Mouse (Mus musculus) ES-Bruce4 (cell line): ENCODE results near the gene Hadha. TPM values are rescaled to one million over a fixed set of nuclear protein-coding genes. Genes with fewer than 3 reads are reported as not detected.

ENCODE experiments used
- H3K27ac ChIP-seq: 2 replicates; pipeline ENCODE4 v1.5.1; 2012; ENCODE audit warnings: low read length, inconsistent platforms; ENCODE audit not compliant: insufficient read depth
- H3K27me3 ChIP-seq: 2 replicates; pipeline ENCODE4 v1.6.1; 2012; ENCODE audit warnings: mild to moderate bottlenecking, low read length, inconsistent platforms; ENCODE audit not compliant: control insufficient read depth, poor library complexity, insufficient read depth, severe bottlenecking
- H3K36me3 ChIP-seq: 2 replicates; pipeline ENCODE4 v1.6.1; 2012; ENCODE audit warnings: inconsistent platforms, mild to moderate bottlenecking, low read length, moderate library complexity; ENCODE audit not compliant: control insufficient read depth, poor library complexity, insufficient read depth, severe bottlenecking
- H3K4me1 ChIP-seq: one replicate; pipeline ENCODE4 v1.8.1; 2011; ENCODE audit warnings: low read length; ENCODE audit not compliant: control insufficient read depth, insufficient read depth
- H3K4me3 ChIP-seq: 2 replicates; pipeline ENCODE4 v1.5.1; 2011; ENCODE audit warnings: low read depth, mild to moderate bottlenecking, low read length
- H3K9ac ChIP-seq: 2 replicates; pipeline ENCODE4 v1.6.1; 2012; ENCODE audit warnings: low read depth, mild to moderate bottlenecking, inconsistent platforms; ENCODE audit not compliant: poor library complexity, severe bottlenecking
- H3K9me3 ChIP-seq: replicated peaks from 2 replicates; pipeline ENCODE4 v1.6.1; 2012; ENCODE audit warnings: mild to moderate bottlenecking, low read length, inconsistent platforms; ENCODE audit not compliant: control insufficient read depth, poor library complexity, insufficient read depth, severe bottlenecking
- CTCF ChIP-seq: IDR thresholded peaks from one replicate; pipeline ENCODE4 v1.8.1; 2011; ENCODE audit warnings: low read depth, low read length
- EP300 ChIP-seq: IDR thresholded peaks from 2 replicates; pipeline ENCODE4 v1.6.1; 2011; ENCODE audit warnings: low read depth, low read length; ENCODE audit not compliant: insufficient read depth
- POLR2A ChIP-seq: IDR thresholded peaks from one replicate; pipeline ENCODE4 v1.8.1; 2011; ENCODE audit warnings: low read length; ENCODE audit not compliant: insufficient read depth
- polyA plus RNA-seq: library from polyadenylated mRNA; stranded (reverse); fragments of >200 nt; gene quantifications from 2 replicates; pipeline ENCODE4 v1.2.4, GENCODE M21; 2011; ENCODE audit warnings: low read depth; ENCODE audit not compliant: missing spikeins, insufficient read depth, insufficient read length

The Hadha gene
- polyA plus RNA-seq, 1 experiment, result 59.3 TPM

- peaks cover 48% of the 10 kb centered on the region for H3K36me3 ChIP-seq
- no peak overlapping the region for H3K4me3 ChIP-seq
- no peak overlapping the region for H3K27ac ChIP-seq
- no peaks in the 10 kb centered on the region for H3K4me1 ChIP-seq
- H3K9ac ChIP-seq, result peak overlapping the region; percentile 78
- no peaks in the 10 kb centered on the region for H3K9me3 ChIP-seq
- no peak for TF ChIP-seq CTCF
- no peak for TF ChIP-seq EP300
- no peak for TF ChIP-seq POLR2A
- no peaks in the 10 kb centered on the region for H3K27me3 ChIP-seq
Measured at GRCm38 (mm10) chr5:30071677-30072076, 83.3 kb downstream of the Hadha start.

Other genes with a start within 250 kb of the Hadha start
- gene Il6, start 142.0 kb downstream of the Hadha start, polyA plus RNA-seq, result not detected in 2 replicates
- gene Tyms, start 81.5 kb downstream of the Hadha start, polyA plus RNA-seq, result 82.8 and 94.5 TPM in 2 replicates
- 0.67 and 1.0 TPM in 2 replicates for gene Garem2, start 50.0 kb downstream of the Hadha start, polyA plus RNA-seq
- not detected in 2 replicates for gene 3110082J24Rik, start 49.1 kb downstream of the Hadha start, polyA plus RNA-seq
- 44.7 and 45.3 TPM in 2 replicates for gene Hadhb, start 86 bp upstream of the Hadha start, polyA plus RNA-seq
- not detected in 2 replicates for gene Adgrf3, start 50.6 kb upstream of the Hadha start, polyA plus RNA-seq
- gene Selenoi, start 77.4 kb upstream of the Hadha start, polyA plus RNA-seq, result 38.3 and 41.6 TPM in 2 replicates
- 1.1 and 2.0 TPM in 2 replicates for gene Drc1, start 126.2 kb upstream of the Hadha start, polyA plus RNA-seq